Mouse (Mus musculus) ES-Bruce4 (cell line): ENCODE measurements around the gene Zbbx. TPM values are rescaled to one million over a fixed set of nuclear protein-coding genes. Genes with fewer than 3 reads are reported as not detected.

Source experiments
- H3K27ac ChIP-seq: 2 replicates; pipeline ENCODE4 v1.5.1; 2012; ENCODE audit warnings: low read length, inconsistent platforms; ENCODE audit not compliant: insufficient read depth
- H3K27me3 ChIP-seq: 2 replicates; pipeline ENCODE4 v1.6.1; 2012; ENCODE audit warnings: mild to moderate bottlenecking, low read length, inconsistent platforms; ENCODE audit not compliant: control insufficient read depth, poor library complexity, insufficient read depth, severe bottlenecking
- H3K36me3 ChIP-seq: 2 replicates; pipeline ENCODE4 v1.6.1; 2012; ENCODE audit warnings: inconsistent platforms, mild to moderate bottlenecking, low read length, moderate library complexity; ENCODE audit not compliant: control insufficient read depth, poor library complexity, insufficient read depth, severe bottlenecking
- H3K4me1 ChIP-seq: one replicate; pipeline ENCODE4 v1.8.1; 2011; ENCODE audit warnings: low read length; ENCODE audit not compliant: control insufficient read depth, insufficient read depth
- H3K4me3 ChIP-seq: 2 replicates; pipeline ENCODE4 v1.5.1; 2011; ENCODE audit warnings: low read depth, mild to moderate bottlenecking, low read length
- H3K9ac ChIP-seq: 2 replicates; pipeline ENCODE4 v1.6.1; 2012; ENCODE audit warnings: low read depth, mild to moderate bottlenecking, inconsistent platforms; ENCODE audit not compliant: poor library complexity, severe bottlenecking
- H3K9me3 ChIP-seq: replicated peaks from 2 replicates; pipeline ENCODE4 v1.6.1; 2012; ENCODE audit warnings: mild to moderate bottlenecking, low read length, inconsistent platforms; ENCODE audit not compliant: control insufficient read depth, poor library complexity, insufficient read depth, severe bottlenecking
- CTCF ChIP-seq: IDR thresholded peaks from one replicate; pipeline ENCODE4 v1.8.1; 2011; ENCODE audit warnings: low read depth, low read length
- EP300 ChIP-seq: IDR thresholded peaks from 2 replicates; pipeline ENCODE4 v1.6.1; 2011; ENCODE audit warnings: low read depth, low read length; ENCODE audit not compliant: insufficient read depth
- POLR2A ChIP-seq: IDR thresholded peaks from one replicate; pipeline ENCODE4 v1.8.1; 2011; ENCODE audit warnings: low read length; ENCODE audit not compliant: insufficient read depth
- polyA plus RNA-seq: library from polyadenylated mRNA; stranded (reverse); fragments of >200 nt; gene quantifications from 2 replicates; pipeline ENCODE4 v1.2.4, GENCODE M21; 2011; ENCODE audit warnings: low read depth; ENCODE audit not compliant: missing spikeins, insufficient read depth, insufficient read length

The Zbbx gene
- polyA plus RNA-seq, 1 experiment = not detected

DNA sequence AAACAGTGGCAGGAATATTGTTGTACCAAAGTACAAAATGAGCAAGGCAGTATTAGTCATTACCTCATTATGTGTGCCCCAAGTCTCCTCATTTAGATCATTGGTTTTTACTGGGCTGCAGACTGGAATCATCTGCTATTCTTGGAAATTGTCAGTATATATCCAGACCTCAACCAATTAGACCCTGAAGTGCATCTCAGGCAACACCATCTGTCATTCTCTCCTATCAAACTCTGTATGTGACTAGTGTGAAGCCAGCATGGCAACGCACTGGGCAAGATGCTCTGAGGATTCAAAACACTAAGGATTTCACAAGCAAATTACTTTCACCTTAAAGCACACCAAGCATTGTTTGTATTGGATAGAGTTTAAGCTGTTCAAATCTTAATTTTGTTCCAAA, 85.9 kb downstream of the Zbbx start:
- Histone ChIP-seq H3K9me3 (no peaks in the 10 kb centered on the region), H3K4me1 (no peaks in the 10 kb centered on the region), H3K36me3 (no peaks in the 10 kb centered on the region), H3K27ac (no peak overlapping the region), H3K4me3 (no peak overlapping the region), H3K27me3 (no peaks in the 10 kb centered on the region), H3K9ac (no peak overlapping the region)
- TF ChIP-seq EP300 (no peak), POLR2A (no peak), CTCF (no peak)

DNA sequence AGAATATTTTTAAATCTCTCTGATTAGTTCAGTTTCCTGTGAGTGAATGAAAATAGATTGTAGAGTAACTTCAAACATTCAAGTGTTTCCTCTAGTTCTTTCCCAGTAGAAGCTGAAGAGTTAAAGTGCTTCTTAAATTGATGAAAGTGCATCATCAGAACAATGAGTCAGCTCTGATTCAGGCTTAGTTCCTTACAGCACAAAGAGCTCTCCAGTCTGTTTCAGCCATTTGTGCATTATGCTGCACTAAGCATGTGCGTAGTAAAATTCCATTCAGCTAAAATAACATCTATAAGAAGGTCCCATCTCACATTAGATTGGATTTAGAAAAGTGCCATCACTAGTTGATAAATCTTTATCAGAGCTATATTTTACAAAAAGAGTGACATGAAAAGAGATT, 155.1 kb downstream of the Zbbx start:
- no peak overlapping the region for H3K4me3 ChIP-seq
- H3K9me3 ChIP-seq = no peaks in the 10 kb centered on the region
- no peak overlapping the region for H3K27ac ChIP-seq
- H3K36me3 ChIP-seq = no peaks in the 10 kb centered on the region
- H3K4me1 ChIP-seq = no peaks in the 10 kb centered on the region
- TF ChIP-seq POLR2A = no peak
- no peak for TF ChIP-seq EP300
- TF ChIP-seq CTCF = no peak
- H3K27me3 ChIP-seq = no peaks in the 10 kb centered on the region
- H3K9ac ChIP-seq = no peak overlapping the region

Other genes starting within 250 kb of the Zbbx start
- not detected in 2 replicates for gene Serpini2, start 105.0 kb upstream of the Zbbx start, polyA plus RNA-seq